Mouse (Mus musculus): ENCODE measurements around the gene Oas2.

Gene Oas2

GRCm38 (mm10) chr5:120696865-120697264 lies 52.8 kb downstream of the Oas2 start:
- in situ Hi-C loops (cut with MboI, MseI), result no loop called here

- in situ Hi-C loops (cut with MboI, MseI), result no loop called here
These were observed 53.5 kb downstream of the Oas2 start for GRCm38 (mm10) chr5:120696057-120696743.

GRCm38 (mm10) chr5:120694695-120695074 lies 55.0 kb downstream of the Oas2 start:
- in situ Hi-C loops (cut with MboI, MseI), result no loop called here

GRCm38 (mm10) chr5:120693931-120694694 lies 55.5 kb downstream of the Oas2 start:
- in situ Hi-C loops (cut with MboI, MseI), result no loop called here

GRCm38 (mm10) chr5:120692034-120692433 lies 57.6 kb downstream of the Oas2 start:
- in situ Hi-C loops (cut with MboI, MseI), result no loop called here

GRCm38 (mm10) chr5:120690417-120690816 lies 59.2 kb downstream of the Oas2 start:
- in situ Hi-C loops (cut with MboI, MseI), result no loop called here

- in situ Hi-C loops (cut with MboI, MseI), result no loop called here
These were observed 61.2 kb downstream of the Oas2 start for GRCm38 (mm10) chr5:120688434-120688833.

- in situ Hi-C loops (cut with MboI, MseI), result no loop called here
These were observed 61.8 kb downstream of the Oas2 start for GRCm38 (mm10) chr5:120687897-120688296.

GRCm38 (mm10) chr5:120687484-120687851 lies 62.2 kb downstream of the Oas2 start:
- in situ Hi-C loops (cut with MboI, MseI), result no loop called here

- in situ Hi-C loops (cut with MboI, MseI), result no loop called here
These were observed 62.7 kb downstream of the Oas2 start for GRCm38 (mm10) chr5:120686749-120687483.

GRCm38 (mm10) chr5:120685678-120686077 lies 64.0 kb downstream of the Oas2 start:
- in situ Hi-C loops (cut with MboI, MseI), result no loop called here

GRCm38 (mm10) chr5:120682982-120683771 lies 66.5 kb downstream of the Oas2 start:
- in situ Hi-C loops (cut with MboI, MseI), result no loop called here

GRCm38 (mm10) chr5:120680918-120681317 lies 68.7 kb downstream of the Oas2 start:
- in situ Hi-C loops (cut with MboI, MseI), result no loop called here

Measured in T-helper 17 cell (primary cell).